Mouse (Mus musculus): ENCODE data around the gene Ptch2. TPM values are rescaled to one million over a fixed set of nuclear protein-coding genes. Genes with fewer than 3 reads are reported as not detected.

Gene Ptch2
- polyA plus RNA-seq, 1 experiment from 2014 or later, result 7.0 TPM

- WGBS, result 89% methylated on average over 18 of the region's 18 CpGs
- H3K4me1 ChIP-seq, result no peaks in the 10 kb centered on the region
- no peaks in the 10 kb centered on the region for H3K9me3 ChIP-seq
- H3K4me3 ChIP-seq (replicated peaks), result no peak overlapping the region
- no peaks in the 10 kb centered on the region for H3K27me3 ChIP-seq (replicated peaks)
- ATAC-seq (ENCODE audit: insufficient read depth, low FRiP score, low read depth), result no peak
- H3K36me3 ChIP-seq, result peaks cover 2% of the 10 kb centered on the region; the same call in 1 of the 2 replicates
- no peak overlapping the region for H3K27ac ChIP-seq
- no peak overlapping the region for H3K9ac ChIP-seq
- no peak overlapping the region for H3K4me2 ChIP-seq
Observed at GRCm38 (mm10) chr4:117107813-117108523, 12.1 kb downstream of the Ptch2 start.

GRCm38 (mm10) chr4:117108524-117108849 lies 12.6 kb downstream of the Ptch2 start:
- Histone ChIP-seq H3K4me2 (no peak overlapping the region), H3K4me3 (replicated peaks) (no peak overlapping the region), H3K27me3 (replicated peaks) (no peaks in the 10 kb centered on the region), H3K9me3 (no peaks in the 10 kb centered on the region), H3K9ac (no peak overlapping the region), H3K27ac (no peak overlapping the region), H3K36me3 (peaks cover 2% of the 10 kb centered on the region; the same call in 1 of the 2 replicates), H3K4me1 (no peaks in the 10 kb centered on the region)
- WGBS, result 93% methylated on average over 6 of the region's 6 CpGs
- no peak for ATAC-seq (ENCODE audit: insufficient read depth, low FRiP score, low read depth)

GRCm38 (mm10) chr4:117109330-117109729 lies 13.5 kb downstream of the Ptch2 start:
- Histone ChIP-seq H3K4me2 (no peak overlapping the region), H3K36me3 (peaks cover 2% of the 10 kb centered on the region; the same call in 1 of the 2 replicates), H3K27ac (no peak overlapping the region), H3K4me1 (no peaks in the 10 kb centered on the region), H3K27me3 (replicated peaks) (no peaks in the 10 kb centered on the region), H3K4me3 (replicated peaks) (no peak overlapping the region), H3K9me3 (no peaks in the 10 kb centered on the region), H3K9ac (no peak overlapping the region)
- no peak for ATAC-seq (ENCODE audit: insufficient read depth, low FRiP score, low read depth)
- WGBS, result 93% methylated on average over 25 of the region's 25 CpGs

- no peak overlapping the region for H3K4me2 ChIP-seq
- no peak overlapping the region for H3K9ac ChIP-seq
- ATAC-seq (ENCODE audit: insufficient read depth, low FRiP score, low read depth), result no peak
- H3K27ac ChIP-seq, result no peak overlapping the region
- peaks cover 5% of the 10 kb centered on the region; the same call in 1 of the 2 replicates for H3K36me3 ChIP-seq
- no peaks in the 10 kb centered on the region for H3K27me3 ChIP-seq (replicated peaks)
- no peaks in the 10 kb centered on the region for H3K4me1 ChIP-seq
- WGBS, result 86% methylated on average over 13 of the region's 13 CpGs
- H3K9me3 ChIP-seq, result no peaks in the 10 kb centered on the region
- no peak overlapping the region for H3K4me3 ChIP-seq (replicated peaks)
Observed at GRCm38 (mm10) chr4:117110249-117110648, 14.4 kb downstream of the Ptch2 start.

- Histone ChIP-seq H3K4me2 (no peak overlapping the region), H3K27me3 (replicated peaks) (no peaks in the 10 kb centered on the region), H3K4me3 (replicated peaks) (no peak overlapping the region), H3K9ac (no peak overlapping the region), H3K36me3 (peaks cover 5% of the 10 kb centered on the region; the same call in 1 of the 2 replicates), H3K9me3 (no peaks in the 10 kb centered on the region), H3K4me1 (no peaks in the 10 kb centered on the region), H3K27ac (no peak overlapping the region)
- no peak for ATAC-seq (ENCODE audit: insufficient read depth, low FRiP score, low read depth)
- WGBS, result 95% methylated on average over 11 of the region's 11 CpGs
Observed at GRCm38 (mm10) chr4:117110985-117111384, 15.1 kb downstream of the Ptch2 start.

- Histone ChIP-seq H3K9me3 (no peaks in the 10 kb centered on the region), H3K9ac (no peak overlapping the region), H3K36me3 (peaks cover 5% of the 10 kb centered on the region; the same call in 1 of the 2 replicates), H3K4me1 (no peaks in the 10 kb centered on the region), H3K27me3 (replicated peaks) (no peaks in the 10 kb centered on the region), H3K4me3 (replicated peaks) (no peak overlapping the region), H3K4me2 (no peak overlapping the region), H3K27ac (no peak overlapping the region)
- ATAC-seq (ENCODE audit: insufficient read depth, low FRiP score, low read depth), result no peak
- 96% methylated on average over 1 of the region's 1 CpGs for WGBS
Observed at GRCm38 (mm10) chr4:117113237-117113636, 17.4 kb downstream of the Ptch2 start.

- no peak overlapping the region for H3K9ac ChIP-seq
- no peak overlapping the region for H3K4me2 ChIP-seq
- no peaks in the 10 kb centered on the region for H3K4me1 ChIP-seq
- WGBS, result 80% methylated on average over 5 of the region's 5 CpGs
- H3K9me3 ChIP-seq, result no peaks in the 10 kb centered on the region
- H3K36me3 ChIP-seq, result peaks cover 5% of the 10 kb centered on the region; the same call in 1 of the 2 replicates
- no peak overlapping the region for H3K27ac ChIP-seq
- no peak overlapping the region for H3K4me3 ChIP-seq (replicated peaks)
- H3K27me3 ChIP-seq (replicated peaks), result no peaks in the 10 kb centered on the region
- no peak for ATAC-seq (ENCODE audit: insufficient read depth, low FRiP score, low read depth)
Observed at GRCm38 (mm10) chr4:117115592-117115991, 19.7 kb downstream of the Ptch2 start.

GRCm38 (mm10) chr4:117117931-117118330 lies 22.1 kb downstream of the Ptch2 start:
- 92% methylated on average over 7 of the region's 7 CpGs for WGBS

GRCm38 (mm10) chr4:117119636-117120035 lies 23.8 kb downstream of the Ptch2 start:
- ATAC-seq (ENCODE audit: insufficient read depth, low FRiP score, low read depth), result no peak
- 78% methylated on average over 5 of the region's 5 CpGs for WGBS

More at GRCm38 (mm10) chr4:117117931-117118330, 22.1 kb downstream of the Ptch2 start:
- Histone ChIP-seq H3K9me3 (no peaks in the 10 kb centered on the region), H3K4me1 (no peaks in the 10 kb centered on the region), H3K27ac (no peak overlapping the region), H3K4me3 (replicated peaks) (no peak overlapping the region), H3K9ac (no peak overlapping the region), H3K36me3 (0 out of 2 replicates have a peak, but pooled peaks cover 3% of the 10 kb centered on the region), H3K27me3 (replicated peaks) (no peaks in the 10 kb centered on the region), H3K4me2 (no peak overlapping the region)
- no peak for ATAC-seq (ENCODE audit: insufficient read depth, low FRiP score, low read depth)

GRCm38 (mm10) chr4:117120052-117120444 lies 24.2 kb downstream of the Ptch2 start:
- Histone ChIP-seq H3K4me3 (replicated peaks) (peak overlapping the region; percentile 82), H3K4me2 (peak overlapping the region; percentile 100), H3K36me3 (no peaks in the 10 kb centered on the region), H3K9ac (peak overlapping the region; percentile 14; the same call in 1 of the 2 replicates), H3K27me3 (replicated peaks) (no peaks in the 10 kb centered on the region), H3K4me1 (peaks cover 8% of the 10 kb centered on the region), H3K27ac (peak overlapping the region; percentile 84), H3K9me3 (no peaks in the 10 kb centered on the region)
- no peak for ATAC-seq (ENCODE audit: insufficient read depth, low FRiP score, low read depth)
- WGBS, result 2% methylated on average over 10 of the region's 10 CpGs

More at GRCm38 (mm10) chr4:117119636-117120035, 23.8 kb downstream of the Ptch2 start:
- peak overlapping the region; percentile 84 for H3K27ac ChIP-seq
- 0 out of 2 replicates have a peak, but pooled peaks cover 3% of the 10 kb centered on the region for H3K36me3 ChIP-seq
- no peaks in the 10 kb centered on the region for H3K9me3 ChIP-seq
- peaks cover 5% of the 10 kb centered on the region; the same call in 1 of the 2 replicates for H3K4me1 ChIP-seq
- peak overlapping the region; percentile 14; the same call in 1 of the 2 replicates for H3K9ac ChIP-seq
- peak overlapping the region; percentile 82 for H3K4me3 ChIP-seq (replicated peaks)
- no peaks in the 10 kb centered on the region for H3K27me3 ChIP-seq (replicated peaks)
- peak overlapping the region; percentile 100 for H3K4me2 ChIP-seq

GRCm38 (mm10) chr4:117120445-117121414 lies 24.9 kb downstream of the Ptch2 start:
- Histone ChIP-seq H3K36me3 (no peaks in the 10 kb centered on the region), H3K4me1 (peaks cover 15% of the 10 kb centered on the region), H3K27ac (peak overlapping the region; percentile 84), H3K4me2 (peak overlapping the region; percentile 100), H3K9ac (peak overlapping the region; percentile 66), H3K9me3 (no peaks in the 10 kb centered on the region), H3K4me3 (replicated peaks) (peak overlapping the region; percentile 82), H3K27me3 (replicated peaks) (no peaks in the 10 kb centered on the region)
- peak; percentile 93 for ATAC-seq (ENCODE audit: insufficient read depth, low FRiP score, low read depth)
- under 1% methylated on average over 69 of the region's 69 CpGs for WGBS
